Mouse (Mus musculus) kidney, adult 2 months (tissue): ENCODE data around the gene 3110001I22Rik. TPM values are rescaled to one million over a fixed set of nuclear protein-coding genes. Genes with fewer than 3 reads are reported as not detected.
A peak's percentile ranks its signal among the peaks of the same experiment; 100 is the strongest.
"Not testable (repeated sequence)": the region's sequence is repeated elsewhere in the genome, so short reads cannot be mapped to it uniquely, and the experiment has no call there.

Source experiments
- DNase-seq: peaks from one replicate; pipeline ENCODE4 v3.0.0; 2021
- H3K27ac ChIP-seq: fragments of 200-500 bp; 2 replicates; pipeline ENCODE4 v1.5.1; 2012; ENCODE audit warnings: low read depth, low read length, control low read depth, inconsistent platforms; ENCODE audit not compliant: insufficient read depth
- H3K27me3 ChIP-seq: fragments of 200-500 bp; replicated peaks from 2 replicates; pipeline ENCODE4 v1.6.1; 2012; ENCODE audit warnings: mild to moderate bottlenecking, moderate library complexity, low read length, inconsistent platforms; ENCODE audit not compliant: control insufficient read depth, insufficient read depth
- H3K36me3 ChIP-seq: fragments of 200-500 bp; 2 replicates; pipeline ENCODE4 v1.6.1; 2012; ENCODE audit warnings: mild to moderate bottlenecking, moderate library complexity, low read length, inconsistent platforms; ENCODE audit not compliant: control insufficient read depth, insufficient read depth
- H3K4me1 ChIP-seq: fragments of 200-500 bp; 2 replicates; pipeline ENCODE4 v1.6.1; 2011; ENCODE audit warnings: low read length; ENCODE audit not compliant: control insufficient read depth, insufficient read depth
- H3K4me3 ChIP-seq: fragments of 200-500 bp; 2 replicates; pipeline ENCODE4 v1.5.1; 2011; ENCODE audit warnings: mild to moderate bottlenecking, low read depth, low read length, control low read depth; ENCODE audit not compliant: insufficient read depth
- CTCF ChIP-seq: fragments of 200-500 bp; conservative IDR thresholded peaks from 2 replicates; pipeline ENCODE4 v1.5.1; 2011; ENCODE audit warnings: low read depth, mild to moderate bottlenecking, control low read depth, low read length, moderate library complexity, mixed read lengths; ENCODE audit not compliant: insufficient read depth, insufficient read length
- POLR2A ChIP-seq: fragments of 200-500 bp; IDR thresholded peaks from one replicate; pipeline ENCODE4 v1.6.1; 2011; ENCODE audit warnings: low read depth, low read length, control low read depth
- WGBS: fragments of 180-500 bp; shearing (Covaris S2); methylation state at CpG from one replicate; pipeline ENCODE4 v1.1.7; 2018; 5-methylcytosine and 5-hydroxymethylcytosine counted together
- polyA plus RNA-seq: library from polyadenylated mRNA; depleted of rRNA; stranded (reverse); fragments of >200 nt; gene quantifications from 2 replicates; pipeline ENCODE4 v1.2.3, GENCODE M21; 2012; rRNA removed

The 3110001I22Rik gene
- 0.83 and 0.92 TPM in 2 replicates for polyA plus RNA-seq

DNA sequence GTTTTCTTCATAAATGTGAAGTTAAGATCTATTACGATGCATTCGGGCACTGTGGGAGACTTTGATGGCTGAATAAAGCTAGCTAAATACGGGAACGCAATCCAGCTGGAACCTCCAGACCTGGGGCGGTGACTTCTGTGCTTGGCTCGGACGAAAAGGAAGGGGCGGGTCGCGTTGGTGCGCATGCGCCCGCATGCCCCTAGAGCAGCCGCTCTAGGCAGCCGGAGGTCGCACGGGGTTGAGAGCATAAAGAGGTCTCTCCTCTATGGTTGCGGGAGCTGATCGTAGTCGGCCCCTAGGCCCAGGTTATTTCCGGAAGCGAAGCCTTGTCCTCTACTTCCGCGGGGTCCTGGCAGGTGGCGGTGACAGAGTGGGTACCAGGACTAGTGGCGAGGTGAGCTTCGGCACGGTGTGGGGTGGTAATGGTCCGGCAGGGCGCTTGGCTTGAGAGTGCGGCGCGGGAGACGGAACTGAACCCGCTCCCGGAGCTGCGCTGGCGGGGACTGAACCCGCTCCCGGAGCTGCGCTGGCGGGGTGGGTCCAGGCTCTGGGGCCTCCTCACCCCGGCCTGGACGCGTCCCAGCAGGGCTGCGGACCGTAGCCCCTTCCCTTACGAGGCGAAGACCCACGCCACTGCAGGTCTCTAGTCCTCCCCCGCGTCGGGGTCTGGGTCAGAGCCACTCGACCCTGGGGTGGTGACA, at the start of gene 3110001I22Rik, which contains the start of gene Bfar:
Gene 3110001I22Rik (plus strand): TSS at position 245 of the 701 bp plus-strand sequence.
Gene Bfar (plus strand): TSS at position 174 of the 701 bp plus-strand sequence.
- peak; percentile 83 for TF ChIP-seq POLR2A
- no peak for TF ChIP-seq CTCF
- peak within 1 kb of the TSS; percentile 90 for H3K27ac ChIP-seq
- H3K36me3 ChIP-seq: no peaks in the 10 kb centered on the region
- H3K27me3 ChIP-seq: no peaks in the 10 kb centered on the region
- under 1% methylated on average over 53 of the region's 54 CpGs for WGBS
- peaks cover 2% of the 10 kb centered on the region; the same call in 1 of the 2 replicates for H3K4me1 ChIP-seq
- peak; percentile 95 for DNase-seq
- H3K4me3 ChIP-seq: peak within 1 kb of the TSS; percentile 98

DNA sequence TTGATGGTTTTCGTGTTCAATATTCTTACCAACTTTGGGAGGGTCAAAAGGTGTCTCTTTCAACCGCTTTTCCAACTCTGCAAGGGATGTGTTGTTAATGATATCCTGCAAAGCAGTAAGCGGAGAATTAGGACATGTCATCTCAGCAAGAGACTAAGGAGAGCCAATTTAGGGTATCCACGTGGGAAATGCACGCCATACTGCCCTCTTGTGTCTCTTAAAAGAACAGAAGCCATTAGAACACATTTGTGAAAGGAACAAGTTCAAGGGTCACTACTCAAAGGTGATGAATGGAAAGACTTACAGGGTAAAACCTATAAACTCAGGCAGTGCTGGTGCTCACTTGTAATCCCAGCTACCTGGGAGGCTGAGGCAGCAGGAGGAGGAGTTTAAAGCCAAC, 43.4 kb upstream of the 3110001I22Rik start:
- DNase-seq: peak; percentile 14

DNA sequence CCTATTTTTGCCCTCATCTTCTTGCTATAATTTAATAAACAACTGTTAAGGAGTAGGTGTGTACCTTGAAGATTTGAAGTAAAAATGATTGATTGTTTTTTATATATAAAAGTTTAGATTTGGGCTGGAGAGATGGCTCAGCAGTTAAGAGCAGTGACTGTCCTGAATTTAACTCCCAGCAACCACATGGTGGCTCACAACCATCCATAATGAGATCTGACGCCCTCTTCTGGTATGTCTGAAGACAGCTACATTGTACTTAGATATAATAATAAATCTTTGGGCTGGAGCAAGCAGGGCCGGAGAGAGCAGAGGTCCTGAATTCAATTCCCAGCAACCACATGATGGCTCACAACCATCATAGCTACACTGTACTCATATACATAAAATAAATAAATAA, 33.5 kb upstream of the 3110001I22Rik start:
- H3K4me3 ChIP-seq, H3K36me3 ChIP-seq, DNase-seq, H3K27me3 ChIP-seq, H3K27ac ChIP-seq, H3K4me1 ChIP-seq: not testable (repeated sequence)
- 65% methylated on average over 2 of the region's 2 CpGs for WGBS

More for the DNA sequence above, 43.4 kb upstream of the 3110001I22Rik start:
- H3K36me3 ChIP-seq: peaks cover 1% of the 10 kb centered on the region; the same call in 1 of the 2 replicates
- no peaks in the 10 kb centered on the region for H3K27me3 ChIP-seq
- H3K4me3 ChIP-seq: no peak overlapping the region
- TF ChIP-seq CTCF (no peak), POLR2A (no peak)
- no peaks in the 10 kb centered on the region for H3K4me1 ChIP-seq
- H3K27ac ChIP-seq: no peak overlapping the region
- WGBS: 56% methylated on average over 5 of the region's 5 CpGs

DNA sequence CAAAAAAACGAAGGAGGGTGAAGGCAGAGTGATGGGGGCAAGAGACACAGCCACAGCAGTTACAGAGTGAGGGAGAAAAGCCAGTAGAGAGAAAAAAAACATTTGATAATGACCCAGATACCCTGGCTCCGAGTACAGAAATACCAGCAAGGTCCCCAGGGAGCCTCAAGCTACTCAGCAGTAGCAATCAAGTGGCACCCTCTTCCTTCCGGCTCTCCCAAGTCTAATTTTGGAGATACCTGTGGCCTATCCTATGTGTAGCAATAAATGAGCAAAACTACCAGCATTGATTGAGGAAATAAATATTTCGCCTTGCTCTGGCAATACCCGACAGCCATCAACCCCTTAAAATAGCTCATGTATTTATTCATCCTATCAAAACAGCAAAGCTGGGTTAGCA, 32.2 kb upstream of the 3110001I22Rik start:
- WGBS: 80% methylated on average over 5 of the region's 5 CpGs
- H3K36me3 ChIP-seq: peaks cover 3% of the 10 kb centered on the region
- no peaks in the 10 kb centered on the region for H3K27me3 ChIP-seq
- DNase-seq: no peak
- no peak overlapping the region for H3K4me3 ChIP-seq
- no peaks in the 10 kb centered on the region for H3K4me1 ChIP-seq
- no peak overlapping the region for H3K27ac ChIP-seq
- TF ChIP-seq POLR2A (no peak), CTCF (no peak)

DNA sequence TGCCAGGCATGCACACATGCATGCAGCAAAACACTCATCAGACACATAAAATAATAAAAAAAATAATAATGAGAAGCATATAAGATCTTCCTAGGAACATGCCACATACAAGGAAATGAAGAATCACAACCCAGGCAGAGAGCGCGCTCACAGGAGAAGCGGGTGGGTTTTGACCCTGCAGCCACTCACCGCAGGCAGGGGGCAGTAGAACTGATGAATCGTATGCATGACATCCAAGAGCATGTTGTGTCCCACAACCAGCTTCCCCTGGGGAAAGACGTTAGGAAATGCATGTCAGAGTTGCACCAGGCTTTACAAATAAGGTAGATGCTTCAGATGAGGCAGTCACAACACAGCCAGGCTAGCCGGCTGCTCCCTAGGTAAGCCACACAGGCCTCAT, 31.7 kb upstream of the 3110001I22Rik start:
- DNase-seq: peak; percentile 4
- no peak overlapping the region for H3K27ac ChIP-seq
- H3K36me3 ChIP-seq: peaks cover 3% of the 10 kb centered on the region
- no peak for TF ChIP-seq POLR2A
- TF ChIP-seq CTCF: peak; percentile 30; the same call in 1 of the 2 replicates
- H3K4me3 ChIP-seq: no peak overlapping the region
- 82% methylated on average over 7 of the region's 7 CpGs for WGBS
- H3K4me1 ChIP-seq: no peaks in the 10 kb centered on the region
- H3K27me3 ChIP-seq: no peaks in the 10 kb centered on the region

DNA sequence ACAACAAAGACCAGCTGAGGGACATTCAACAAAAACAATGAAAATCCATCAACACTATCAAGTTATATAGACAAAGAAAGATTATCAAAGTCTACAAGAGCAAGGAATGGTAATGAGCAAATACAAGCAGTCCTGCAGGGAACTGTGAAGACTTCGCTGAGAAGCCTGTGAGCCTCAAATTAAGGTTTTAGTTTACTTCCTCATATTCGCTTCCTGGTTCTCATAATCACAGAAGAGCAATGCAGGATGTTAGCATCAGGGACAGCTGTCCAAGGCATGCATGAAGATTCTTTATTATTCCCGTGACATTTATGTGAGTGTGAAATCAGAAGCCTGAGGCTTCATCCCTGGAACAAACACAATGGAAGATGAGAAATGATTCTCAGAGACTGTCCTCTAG, 27.3 kb upstream of the 3110001I22Rik start:
- H3K4me1 ChIP-seq: no peaks in the 10 kb centered on the region
- no peaks in the 10 kb centered on the region for H3K27me3 ChIP-seq
- H3K36me3 ChIP-seq: peaks cover 9% of the 10 kb centered on the region
- 79% methylated on average over 3 of the region's 3 CpGs for WGBS
- H3K27ac ChIP-seq: no peak overlapping the region
- DNase-seq: no peak
- no peak for TF ChIP-seq CTCF
- no peak for TF ChIP-seq POLR2A
- H3K4me3 ChIP-seq: no peak overlapping the region

DNA sequence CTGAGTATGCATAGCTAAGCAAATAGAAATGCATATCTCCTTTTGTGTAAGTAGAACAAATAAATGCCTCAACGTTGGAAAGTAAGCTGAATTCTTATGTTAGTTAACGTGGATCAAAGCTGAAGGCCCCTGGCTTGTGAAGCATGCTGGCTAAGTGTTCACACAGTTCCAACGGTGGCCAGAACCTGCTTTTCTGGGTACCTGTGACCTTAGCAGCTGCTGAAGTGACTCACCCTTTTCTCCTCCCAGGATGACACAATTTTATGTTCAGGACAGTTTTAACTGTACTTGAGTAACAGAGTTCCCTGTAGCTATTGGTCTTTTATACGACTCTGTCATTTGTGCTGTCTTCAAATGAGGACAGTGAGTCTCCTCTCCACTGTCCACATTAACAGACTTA, 25.8 kb upstream of the 3110001I22Rik start:
- no peak for TF ChIP-seq POLR2A
- no peak for TF ChIP-seq CTCF
- Histone ChIP-seq H3K36me3 (peaks cover 10% of the 10 kb centered on the region), H3K4me1 (no peaks in the 10 kb centered on the region), H3K27me3 (no peaks in the 10 kb centered on the region), H3K27ac (no peak overlapping the region), H3K4me3 (no peak overlapping the region)
- DNase-seq: no peak
- 85% methylated on average over 4 of the region's 4 CpGs for WGBS
